Mouse (Mus musculus) common myeloid progenitor, adult 5-6 weeks (primary cell): ENCODE measurements at regions not wholly inside any gene's neighbourhood (a gene's known extent, or its start where the extent isn't known, plus 50 kb on each side); places are given as distances from the start of the nearest gene placed in this dataset.

Experiments used
- ATAC-seq: replicated peaks from 2 replicates; pipeline ENCODE4 v1.8.0; 2016; ENCODE audit warnings: low read depth, mild to moderate bottlenecking, moderate TSS enrichment, inconsistent platforms; ENCODE audit not compliant: poor library complexity, severe bottlenecking

DNA sequence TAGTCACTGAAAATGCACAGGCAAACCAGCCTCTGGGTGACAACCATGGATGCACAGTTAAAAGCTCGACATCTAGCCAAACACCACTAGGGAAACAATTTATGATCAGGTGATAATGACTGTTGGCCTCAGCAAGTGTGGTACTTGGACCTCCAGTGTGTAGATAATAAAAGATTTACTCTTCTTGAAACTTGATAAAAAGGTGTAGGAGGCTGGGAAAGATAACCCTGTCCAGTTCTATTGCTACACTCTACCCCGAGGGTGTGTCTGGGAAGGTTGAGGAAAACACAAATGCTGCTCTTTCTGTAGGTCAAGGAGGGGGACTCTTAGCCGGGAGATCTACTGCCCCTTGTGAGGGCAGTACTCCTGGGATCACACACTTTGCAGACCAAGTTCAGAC lies 152.4 kb upstream of the Pik3r1 start:
- no peak for ATAC-seq

DNA sequence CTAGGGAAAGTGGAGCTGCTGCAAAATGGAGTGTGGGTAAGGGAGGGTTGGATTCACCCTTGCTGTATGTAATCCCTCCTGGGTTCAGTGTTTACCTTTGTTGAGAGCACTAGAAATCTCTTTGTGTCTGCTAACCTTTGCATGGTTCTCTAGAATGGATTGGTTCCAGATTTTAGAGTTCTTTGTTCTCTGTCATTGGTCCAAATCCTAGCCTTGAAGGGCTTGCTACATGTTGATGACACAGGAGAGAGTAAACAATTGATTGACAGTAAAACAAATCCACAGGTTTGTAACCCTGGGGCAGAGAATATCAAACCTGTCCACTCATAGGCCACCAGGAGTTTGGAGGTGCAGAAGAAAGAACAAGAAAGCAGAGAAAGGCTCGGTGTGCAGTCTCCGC lies 156.6 kb upstream of the Pik3r1 start:
- no peak for ATAC-seq

DNA sequence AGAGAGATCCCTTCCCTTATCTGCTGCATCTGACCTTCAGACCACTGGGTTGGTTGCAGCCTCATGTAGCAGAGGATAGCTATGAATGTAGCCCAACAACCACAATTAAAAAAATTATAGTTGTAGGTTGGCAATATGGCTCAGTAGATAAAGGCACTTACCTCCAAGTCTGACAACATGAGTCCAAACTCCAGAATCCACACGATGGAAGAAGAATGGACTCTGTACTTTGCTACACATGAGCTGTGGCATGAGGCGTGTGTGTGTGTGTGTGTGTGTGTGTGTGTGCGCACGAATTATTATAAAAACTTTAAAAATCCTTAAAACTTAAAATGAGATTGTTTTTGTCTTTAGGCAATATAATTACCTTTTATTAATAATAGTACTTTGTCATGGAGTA lies 163.2 kb upstream of the Pik3r1 start:
- no peak for ATAC-seq

DNA sequence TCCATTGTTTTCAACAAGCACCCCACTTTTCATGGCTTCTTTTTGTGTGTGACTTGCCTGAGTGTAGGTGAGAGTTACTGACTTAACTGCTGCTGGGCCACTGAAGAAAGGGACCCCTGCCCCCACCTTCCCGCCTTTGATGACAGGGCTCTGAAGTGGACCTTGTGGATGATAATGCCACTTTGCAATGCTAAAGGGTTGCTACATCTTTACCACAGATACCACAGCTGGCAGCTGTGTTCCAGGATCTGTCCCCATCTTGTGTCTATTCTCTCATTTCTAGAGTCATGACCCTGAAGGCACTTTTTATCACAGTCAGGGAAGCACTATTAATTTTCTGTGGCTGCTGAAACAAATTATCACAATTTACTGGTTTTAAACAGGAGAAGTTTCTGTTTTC lies 163.9 kb upstream of the Pik3r1 start:
- ATAC-seq, result peak; percentile 94

DNA sequence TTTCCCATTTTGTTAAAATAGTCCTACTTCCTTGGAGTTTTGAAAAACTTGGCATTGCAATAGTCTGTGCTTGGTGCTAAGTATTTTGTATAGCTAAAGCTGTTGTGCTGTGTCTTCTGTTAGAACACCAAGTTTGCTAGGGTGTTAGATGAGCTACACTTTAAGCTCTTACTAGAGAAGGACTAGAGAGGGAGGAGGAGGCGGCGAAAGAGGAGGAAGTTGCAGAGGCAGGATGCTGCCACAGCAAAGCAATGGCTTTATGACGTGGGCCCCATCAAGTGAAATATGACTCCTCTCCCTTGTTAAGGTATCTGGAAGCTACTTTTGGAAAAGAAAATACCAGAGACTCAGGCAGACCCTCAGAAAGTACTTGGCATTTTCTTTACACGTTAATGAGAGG lies 167.8 kb upstream of the Pik3r1 start:
- peak; percentile 53; the same call in 1 of the 2 replicates for ATAC-seq

DNA sequence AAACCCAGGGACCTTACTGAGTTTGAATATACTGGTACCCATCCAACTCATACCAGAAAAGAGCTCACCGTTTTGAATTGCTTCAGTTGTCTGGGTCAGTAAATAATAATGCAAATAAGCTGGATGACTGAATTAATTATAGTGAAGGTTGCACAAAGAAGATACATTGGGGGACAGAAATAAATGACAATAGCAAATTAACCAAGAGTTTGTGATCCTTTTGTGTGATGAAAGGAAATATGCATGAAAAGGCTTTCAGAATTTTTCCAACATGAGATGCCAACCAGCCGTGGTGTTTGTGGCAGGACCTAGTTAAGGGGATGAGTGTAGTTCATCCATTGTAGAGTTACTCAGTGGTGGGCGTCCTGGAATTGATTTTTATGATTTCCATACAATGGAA lies 186.5 kb upstream of the Pik3r1 start:
- ATAC-seq, result no peak

DNA sequence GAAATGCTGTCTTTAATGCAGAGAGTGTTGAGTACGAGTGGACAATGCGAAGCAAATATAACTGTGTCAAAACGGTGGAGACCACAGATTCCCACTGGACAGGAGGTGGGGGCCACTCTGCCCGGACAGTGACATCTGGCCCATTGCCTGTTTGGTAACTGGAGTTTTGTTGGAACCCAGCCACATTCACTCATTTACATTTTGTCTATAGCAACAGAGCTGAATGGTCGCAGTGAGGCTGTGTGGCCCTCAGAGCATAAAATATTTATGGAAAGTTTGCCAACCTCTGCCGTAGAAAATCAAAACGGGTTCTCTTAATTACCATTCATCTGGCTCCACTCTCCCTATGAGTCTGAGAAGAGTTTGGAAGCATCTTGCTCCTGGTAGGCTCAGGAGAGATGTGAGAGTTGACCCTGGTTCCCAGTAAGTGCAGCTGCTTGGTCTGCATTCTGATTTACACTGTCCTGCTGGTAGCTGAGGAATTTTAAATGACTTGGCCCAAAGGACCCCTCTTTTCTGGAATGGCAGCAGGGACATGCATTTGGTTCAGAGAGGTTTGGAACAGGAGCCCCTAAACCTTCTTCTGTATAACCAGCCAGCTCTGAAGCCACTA lies 187.9 kb upstream of the Pik3r1 start:
- ATAC-seq, result no peak

DNA sequence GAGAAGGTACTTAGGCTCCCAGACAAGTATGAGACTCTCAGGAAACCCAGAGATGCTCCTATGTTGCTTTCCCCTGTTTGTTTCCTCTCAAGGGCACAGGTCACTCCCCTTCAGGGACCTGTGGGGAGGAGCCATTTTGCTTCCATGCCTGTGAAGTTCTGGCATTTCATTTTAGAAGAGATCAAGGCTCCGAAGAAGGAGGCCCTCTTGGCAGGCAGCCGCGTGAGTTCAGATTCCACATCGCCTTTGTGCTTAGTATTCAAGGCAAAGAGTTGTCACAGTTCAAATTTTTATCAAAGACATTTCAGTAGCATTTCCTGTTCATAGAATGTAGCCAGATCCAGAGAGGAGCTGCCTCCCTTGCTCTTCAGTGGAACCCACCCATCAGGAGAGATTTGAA lies 189.8 kb upstream of the Pik3r1 start:
- no peak for ATAC-seq

DNA sequence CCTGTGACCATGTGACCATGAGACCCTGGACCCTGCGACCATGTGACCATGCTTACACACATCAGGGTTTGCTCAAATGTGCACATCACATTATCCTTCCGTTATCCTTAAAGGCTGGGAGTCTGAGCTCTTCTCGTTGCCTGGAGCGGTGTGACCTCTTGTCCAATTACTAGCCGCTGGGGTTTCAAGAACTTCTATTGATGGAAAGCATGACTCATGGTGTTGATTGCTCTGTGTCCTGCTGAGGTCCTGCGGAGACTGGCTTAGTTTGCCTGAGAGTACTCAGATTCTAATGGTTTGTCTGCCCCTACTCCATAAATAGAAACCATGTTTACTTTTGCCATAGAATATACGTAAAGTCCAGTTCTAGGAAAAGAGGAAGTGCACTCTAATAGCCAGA lies 197.5 kb upstream of the Pik3r1 start:
- no peak for ATAC-seq

DNA sequence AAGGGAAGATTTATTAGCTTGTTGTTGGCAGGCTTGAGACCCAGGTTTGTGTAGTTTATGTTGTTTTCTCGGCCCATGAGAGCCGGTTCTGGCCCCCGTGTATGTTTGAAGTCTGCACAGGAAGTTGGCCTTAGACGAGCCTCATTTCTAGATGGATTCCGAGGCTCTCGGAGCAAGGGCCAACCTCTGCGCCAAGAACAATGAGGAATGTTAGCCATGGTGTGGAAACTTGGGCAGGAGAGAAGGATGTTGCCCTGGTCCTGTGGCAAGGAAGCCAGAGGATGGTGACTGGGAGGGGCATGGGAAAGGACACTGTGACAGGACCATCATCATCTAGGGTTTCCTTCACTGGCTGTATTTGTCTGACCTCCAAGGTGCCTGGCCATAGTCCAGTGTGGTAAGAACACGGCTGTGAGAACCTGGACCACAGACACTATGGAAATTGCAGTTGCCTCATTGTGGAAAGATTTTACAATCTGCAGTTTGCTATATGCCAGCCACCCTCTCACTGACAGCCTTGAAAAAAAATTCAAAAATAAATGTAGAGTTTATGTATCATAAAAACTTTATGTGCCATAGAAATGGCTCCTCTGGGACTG lies 198.9 kb upstream of the Pik3r1 start:
- no peak for ATAC-seq

DNA sequence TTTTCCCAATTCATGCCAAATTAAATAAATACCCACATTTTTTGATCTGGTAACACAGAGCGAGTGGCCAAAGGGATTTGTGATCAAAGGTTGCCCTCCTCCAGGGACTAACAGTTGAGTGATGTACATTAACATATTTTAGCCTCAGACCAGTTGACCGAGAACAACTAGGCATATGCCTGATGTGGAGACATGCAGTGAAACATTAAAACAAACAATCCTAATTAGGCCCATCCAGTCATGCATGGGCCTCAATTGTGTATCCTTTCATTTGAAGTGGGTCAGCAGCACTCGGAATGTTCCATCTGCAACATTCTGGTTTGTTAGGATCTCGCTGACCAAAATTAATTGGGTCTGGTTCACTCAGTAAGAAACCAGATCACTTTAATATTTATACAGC lies 199.4 kb upstream of the Pik3r1 start:
- ATAC-seq, result no peak

DNA sequence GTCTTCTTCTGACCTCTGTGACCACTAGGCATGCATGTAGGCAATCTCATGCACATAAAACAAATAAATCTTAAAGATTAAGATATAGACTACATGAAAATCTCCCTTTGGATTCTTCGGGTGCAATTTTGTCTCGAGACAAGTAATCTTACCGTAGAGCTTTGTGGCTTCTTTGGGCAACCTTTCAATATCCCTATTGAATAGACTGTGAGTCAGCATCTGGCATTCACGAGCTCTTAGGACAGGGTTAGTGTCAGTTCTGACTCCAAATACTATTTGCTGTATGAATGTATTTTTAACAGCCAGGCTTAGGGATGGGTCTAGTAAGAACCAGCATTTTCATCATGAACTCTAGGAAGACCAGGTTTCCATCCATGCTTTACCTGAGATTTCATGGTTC lies 208.7 kb upstream of the Pik3r1 start:
- ATAC-seq, result no peak

DNA sequence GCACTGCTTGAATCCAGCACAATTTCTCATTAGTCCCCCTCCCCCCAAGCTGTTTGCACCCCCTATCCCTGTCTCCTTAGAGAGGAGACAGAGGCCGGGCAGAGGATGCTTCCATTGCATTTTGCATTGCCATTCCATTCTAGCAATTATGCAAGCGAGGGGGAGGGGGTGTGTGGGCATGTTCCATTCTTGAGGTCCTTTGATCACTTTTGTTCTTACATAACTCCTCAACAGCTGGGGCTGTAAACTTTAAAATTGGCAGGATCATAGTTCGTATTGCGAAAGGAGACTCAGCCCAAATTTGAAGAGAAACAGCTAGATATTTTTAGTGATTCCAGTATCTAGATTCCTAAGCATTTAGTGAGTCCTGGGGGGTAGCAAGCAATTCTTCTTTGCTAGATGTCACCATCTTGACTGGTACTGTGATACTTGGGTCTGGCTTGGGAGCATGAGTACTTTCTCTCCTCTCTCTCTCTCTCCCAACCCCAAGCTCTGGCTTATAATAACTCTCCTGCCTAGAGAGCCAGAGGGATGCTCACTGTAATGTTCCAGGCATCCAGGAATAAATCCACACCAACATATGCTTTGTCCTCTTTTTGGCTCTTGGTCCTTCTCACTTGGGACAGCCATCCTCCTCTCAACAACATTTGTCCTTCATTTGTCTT lies 212.3 kb upstream of the Pik3r1 start:
- 0 out of 2 replicates have a peak, but pooled peaks have one; percentile 32 for ATAC-seq

DNA sequence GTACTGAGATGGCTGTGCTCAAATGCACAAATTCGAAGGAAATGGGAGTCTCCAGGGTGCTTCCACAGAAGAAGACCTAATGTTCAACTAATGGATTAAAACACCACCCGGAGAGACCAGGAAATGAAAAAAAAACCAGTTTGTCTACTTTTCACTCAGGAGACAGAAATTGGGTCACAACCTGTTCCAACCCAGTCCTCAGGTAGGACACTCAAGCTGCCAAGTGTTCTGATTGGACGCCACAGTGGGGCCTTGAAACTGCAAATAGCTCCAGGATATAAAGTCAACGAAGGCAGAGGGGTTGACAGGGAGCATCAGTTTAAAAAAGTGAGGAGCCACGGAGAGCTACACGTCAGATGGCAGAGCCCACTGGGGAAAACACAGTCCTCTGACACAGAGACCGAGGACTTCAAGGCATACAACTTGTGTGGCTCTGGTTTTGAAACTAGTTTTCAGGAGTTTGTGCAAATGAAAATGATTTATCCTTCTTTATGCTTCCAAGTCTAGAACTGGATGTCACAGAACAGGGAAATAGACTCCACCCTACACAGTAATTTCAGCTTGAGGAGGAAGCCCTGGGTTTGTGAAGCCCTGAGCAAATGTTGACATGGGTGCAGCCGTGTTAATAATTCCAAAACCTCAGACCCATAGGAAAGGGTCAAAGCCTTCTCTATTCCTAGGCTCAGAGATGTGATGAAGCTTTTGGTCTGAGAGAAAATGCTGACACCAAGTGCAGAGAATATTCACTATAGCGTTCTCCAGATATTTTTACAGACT lies 220.8 kb upstream of the Pik3r1 start:
- no peak for ATAC-seq

DNA sequence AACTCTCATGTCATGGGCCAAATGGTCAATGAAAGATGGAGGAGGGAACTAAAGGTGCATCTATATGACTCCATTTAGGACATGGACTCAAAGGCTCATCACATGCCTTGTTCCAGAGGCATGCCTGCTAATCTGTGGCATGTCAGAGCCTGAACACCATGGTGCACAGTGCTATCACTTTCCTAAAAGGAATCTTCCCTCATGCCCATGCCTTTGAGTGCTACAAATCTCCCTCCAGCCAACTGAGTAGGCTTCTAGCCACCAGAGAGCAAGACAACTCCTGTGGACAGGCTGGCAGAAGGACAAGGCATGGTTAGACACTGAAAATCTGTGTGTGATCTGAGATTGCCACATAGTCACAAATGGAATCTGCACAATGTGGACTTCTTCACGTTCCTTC lies 223.7 kb upstream of the Pik3r1 start:
- ATAC-seq, result no peak

DNA sequence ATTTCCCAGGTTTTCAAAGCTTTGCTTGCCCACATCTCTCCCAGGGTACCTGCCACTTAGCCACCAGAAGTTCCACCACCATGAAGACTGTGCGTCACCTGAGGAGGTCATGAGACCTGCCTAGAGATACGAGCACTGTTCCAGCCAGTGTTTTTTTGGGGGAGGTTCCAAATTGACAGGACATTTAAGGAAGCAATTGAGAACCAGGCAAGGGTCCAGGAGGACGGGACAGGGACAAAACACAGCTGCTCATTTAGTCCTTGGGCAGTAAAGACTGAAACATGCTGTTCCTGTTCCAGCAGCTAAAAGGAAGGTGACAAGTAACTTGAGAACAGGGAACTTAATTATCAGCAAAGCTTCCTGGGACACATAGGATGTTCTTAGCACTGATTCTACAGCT lies 226.8 kb upstream of the Pik3r1 start:
- no peak for ATAC-seq

DNA sequence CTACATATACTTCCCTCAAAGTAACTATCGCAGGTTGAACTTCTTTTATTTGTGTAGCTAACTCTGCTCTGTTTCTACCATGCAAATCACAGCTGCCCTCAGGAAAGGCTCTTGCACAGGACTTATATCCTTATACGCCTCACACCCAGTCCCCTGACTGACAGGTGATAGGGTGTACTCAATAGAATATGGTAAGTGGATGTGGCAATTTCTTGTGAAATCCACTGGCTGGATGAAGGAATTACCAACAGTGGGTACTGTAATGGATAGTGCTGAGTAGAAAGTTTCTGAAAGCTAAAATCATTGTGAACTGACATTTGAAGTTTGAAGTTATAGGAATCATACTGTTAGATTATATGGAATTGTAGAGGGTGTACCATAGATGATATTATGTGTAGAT lies 227.5 kb upstream of the Pik3r1 start:
- ATAC-seq, result no peak

DNA sequence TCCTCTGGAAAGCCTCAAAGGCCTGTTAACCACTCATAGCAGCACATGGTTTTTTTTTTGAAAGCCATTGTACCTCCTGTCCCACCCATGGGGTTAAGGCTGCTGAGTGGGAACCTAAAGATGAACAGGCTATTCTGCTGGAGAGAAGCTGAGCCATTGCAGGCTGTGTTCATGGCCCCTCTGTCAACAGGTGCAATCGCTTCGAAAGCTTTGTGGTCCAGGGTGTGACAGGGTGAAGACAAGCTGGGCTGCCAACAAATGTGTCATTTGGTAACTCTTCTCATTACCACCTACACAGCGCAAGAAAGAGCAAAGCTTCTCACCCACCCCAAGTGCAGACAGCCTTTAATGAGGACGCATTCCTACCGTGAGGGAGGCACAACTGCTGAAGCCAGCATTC lies 228.1 kb upstream of the Pik3r1 start:
- no peak for ATAC-seq

DNA sequence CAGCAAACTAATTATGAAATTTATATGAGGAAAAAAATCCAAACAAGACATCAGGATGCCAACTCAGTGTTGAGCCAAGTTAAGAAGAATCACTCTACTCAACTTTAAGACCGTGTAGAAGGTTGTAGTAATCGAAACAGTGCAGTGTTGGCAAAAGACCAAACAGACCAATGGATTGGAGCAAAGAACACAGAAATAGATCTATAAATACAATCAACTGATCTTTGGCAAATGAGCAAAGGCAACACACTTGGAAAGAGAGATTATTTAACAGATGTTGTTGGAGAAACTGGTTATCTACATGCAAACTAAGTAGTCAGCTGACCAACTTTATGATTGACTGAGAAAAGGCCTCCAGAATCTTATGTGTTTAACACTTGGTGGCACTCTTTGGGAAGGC lies 229.4 kb upstream of the Pik3r1 start:
- ATAC-seq, result no peak

DNA sequence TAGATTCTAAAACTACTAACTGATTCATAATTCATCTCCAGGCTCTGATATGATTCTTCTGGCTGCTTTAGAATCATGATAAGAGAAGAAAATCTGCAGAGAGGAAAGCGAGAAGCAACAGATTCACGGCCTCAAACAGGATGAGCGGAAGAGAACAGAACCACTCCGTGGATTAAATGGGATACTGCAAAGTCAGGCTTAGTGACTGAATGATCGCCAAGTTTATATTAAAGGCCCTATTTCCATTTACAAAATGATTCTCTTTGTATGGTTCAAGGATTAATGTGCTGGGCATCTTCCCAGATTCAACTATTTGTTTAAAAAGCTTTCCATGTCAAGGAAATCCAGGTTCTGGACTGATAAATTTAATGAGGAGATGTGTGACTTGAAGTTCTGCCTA lies 238.5 kb upstream of the Pik3r1 start:
- ATAC-seq, result no peak

DNA sequence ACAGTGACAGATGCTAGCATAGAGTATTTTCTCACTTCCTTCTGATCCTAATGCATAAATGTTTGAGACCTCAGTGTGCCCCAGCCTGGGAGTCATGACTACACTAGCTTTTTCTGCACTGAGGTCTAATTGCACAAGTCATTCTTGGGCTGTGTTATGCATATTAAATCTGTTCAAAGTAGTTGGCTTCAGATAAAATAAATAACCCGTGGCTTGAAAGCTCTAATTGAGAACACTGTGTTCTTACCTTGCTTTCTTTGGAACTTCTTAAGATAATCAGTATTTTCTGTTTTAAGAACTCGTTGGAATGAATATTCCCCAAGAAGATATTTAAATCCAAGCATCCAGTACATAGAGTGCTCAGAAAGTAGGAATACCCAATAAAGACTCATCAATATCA lies 243.9 kb upstream of the Pik3r1 start:
- ATAC-seq, result no peak
